Mouse (Mus musculus): ENCODE measurements around the gene Vegfa. TPM values are rescaled to one million over a fixed set of nuclear protein-coding genes. Genes with fewer than 3 reads are reported as not detected.
A peak's percentile ranks its signal among the peaks of the same experiment; 100 is the strongest.

Vegfa gene
- polyA plus RNA-seq, 1 experiment from 2014 or later, result 5.7 TPM

- H3K4me1 ChIP-seq, result 0 out of 2 replicates have a peak, but pooled peaks cover 2% of the 10 kb centered on the region
- no peaks in the 10 kb centered on the region for H3K9me3 ChIP-seq
- H3K9ac ChIP-seq, result no peak overlapping the region
- H3K4me3 ChIP-seq (replicated peaks), result no peak overlapping the region
- H3K27me3 ChIP-seq (replicated peaks), result no peaks in the 10 kb centered on the region
- H3K4me2 ChIP-seq, result no peak overlapping the region
- WGBS, result 58% methylated on average over 1 of the region's 1 CpGs
- no peak overlapping the region for H3K27ac ChIP-seq
- no peak for ATAC-seq (ENCODE audit: insufficient read depth, low FRiP score, low read depth)
- no peaks in the 10 kb centered on the region for H3K36me3 ChIP-seq
Measured at GRCm38 (mm10) chr17:45981841-45982240, 50.3 kb downstream of the Vegfa start.

- no peak overlapping the region for H3K4me2 ChIP-seq
- WGBS, result 64% methylated on average over 10 of the region's 10 CpGs
- H3K4me3 ChIP-seq (replicated peaks), result no peak overlapping the region
- H3K36me3 ChIP-seq, result no peaks in the 10 kb centered on the region
- H3K4me1 ChIP-seq, result 0 out of 2 replicates have a peak, but pooled peaks cover 5% of the 10 kb centered on the region
- no peak overlapping the region for H3K9ac ChIP-seq
- H3K9me3 ChIP-seq, result no peaks in the 10 kb centered on the region
- no peaks in the 10 kb centered on the region for H3K27me3 ChIP-seq (replicated peaks)
- H3K27ac ChIP-seq, result no peak overlapping the region
- peak; percentile 20; the same call in 1 of the 2 replicates for ATAC-seq (ENCODE audit: insufficient read depth, low FRiP score, low read depth)
Measured at GRCm38 (mm10) chr17:45979025-45979805, 53.0 kb downstream of the Vegfa start.

- Histone ChIP-seq H3K4me3 (replicated peaks) (no peak overlapping the region), H3K4me2 (no peak overlapping the region), H3K9me3 (no peaks in the 10 kb centered on the region), H3K9ac (no peak overlapping the region), H3K4me1 (peaks cover 29% of the 10 kb centered on the region), H3K27me3 (replicated peaks) (no peaks in the 10 kb centered on the region), H3K36me3 (no peaks in the 10 kb centered on the region), H3K27ac (no peak overlapping the region)
- WGBS, result 47% methylated on average over 7 of the region's 7 CpGs
- ATAC-seq (ENCODE audit: insufficient read depth, low FRiP score, low read depth), result no peak
Measured at GRCm38 (mm10) chr17:45974461-45974860, 57.7 kb downstream of the Vegfa start.

- 54% methylated on average over 7 of the region's 7 CpGs for WGBS
- Histone ChIP-seq H3K36me3 (no peaks in the 10 kb centered on the region), H3K9me3 (no peaks in the 10 kb centered on the region), H3K4me2 (0 out of 2 replicates have a peak overlapping the region, but pooled peaks have one; percentile 10), H3K4me3 (replicated peaks) (no peak overlapping the region), H3K27ac (peak overlapping the region; percentile 81), H3K9ac (no peak overlapping the region), H3K27me3 (replicated peaks) (no peaks in the 10 kb centered on the region), H3K4me1 (peaks cover 26% of the 10 kb centered on the region)
- peak; percentile 87 for ATAC-seq (ENCODE audit: insufficient read depth, low FRiP score, low read depth)
Measured at GRCm38 (mm10) chr17:45973214-45973613, 59.0 kb downstream of the Vegfa start.

- no peaks in the 10 kb centered on the region for H3K9me3 ChIP-seq
- H3K27ac ChIP-seq, result peak overlapping the region; percentile 81
- whole genome bisulfite sequencing, result 65% methylated on average over 7 of the region's 7 CpGs
- H3K36me3 ChIP-seq, result no peaks in the 10 kb centered on the region
- H3K4me1 ChIP-seq, result peaks cover 26% of the 10 kb centered on the region
- no peak overlapping the region for H3K9ac ChIP-seq
- ATAC-seq (ENCODE audit: insufficient read depth, low FRiP score, low read depth), result peak; percentile 25; the same call in 1 of the 2 replicates
- H3K4me3 ChIP-seq (replicated peaks), result no peak overlapping the region
- H3K27me3 ChIP-seq (replicated peaks), result no peaks in the 10 kb centered on the region
- no peak overlapping the region for H3K4me2 ChIP-seq
Measured at GRCm38 (mm10) chr17:45972405-45972804, 59.8 kb downstream of the Vegfa start.

GRCm38 (mm10) chr17:45971800-45972199, 60.4 kb downstream of the Vegfa start:
- Histone ChIP-seq H3K4me1 (peaks cover 26% of the 10 kb centered on the region), H3K27ac (peak overlapping the region; percentile 42), H3K9ac (no peak overlapping the region), H3K36me3 (no peaks in the 10 kb centered on the region), H3K9me3 (no peaks in the 10 kb centered on the region), H3K4me2 (no peak overlapping the region), H3K27me3 (replicated peaks) (no peaks in the 10 kb centered on the region), H3K4me3 (replicated peaks) (no peak overlapping the region)
- WGBS, result 85% methylated on average over 6 of the region's 6 CpGs
- ATAC-seq (ENCODE audit: insufficient read depth, low FRiP score, low read depth), result no peak

- H3K9ac ChIP-seq, result no peak overlapping the region
- H3K4me3 ChIP-seq (replicated peaks), result no peak overlapping the region
- no peaks in the 10 kb centered on the region for H3K9me3 ChIP-seq
- no peaks in the 10 kb centered on the region for H3K27me3 ChIP-seq (replicated peaks)
- H3K36me3 ChIP-seq, result no peaks in the 10 kb centered on the region
- WGBS, result 66% methylated on average over 17 of the region's 17 CpGs
- H3K4me1 ChIP-seq, result peaks cover 26% of the 10 kb centered on the region
- H3K4me2 ChIP-seq, result no peak overlapping the region
- no peak for ATAC-seq (ENCODE audit: insufficient read depth, low FRiP score, low read depth)
- H3K27ac ChIP-seq, result 0 out of 2 replicates have a peak overlapping the region, but pooled peaks have one; percentile 1
Measured at GRCm38 (mm10) chr17:45970741-45971550, 61.2 kb downstream of the Vegfa start.

GRCm38 (mm10) chr17:45969596-45969995, 62.6 kb downstream of the Vegfa start:
- 62% methylated on average over 8 of the region's 8 CpGs for WGBS
- Histone ChIP-seq H3K4me2 (no peak overlapping the region), H3K27ac (0 out of 2 replicates have a peak overlapping the region, but pooled peaks have one; percentile 11), H3K36me3 (no peaks in the 10 kb centered on the region), H3K4me1 (peaks cover 37% of the 10 kb centered on the region), H3K9me3 (no peaks in the 10 kb centered on the region), H3K4me3 (replicated peaks) (no peak overlapping the region), H3K27me3 (replicated peaks) (no peaks in the 10 kb centered on the region), H3K9ac (no peak overlapping the region)
- ATAC-seq (ENCODE audit: insufficient read depth, low FRiP score, low read depth), result no peak

- Histone ChIP-seq H3K27me3 (replicated peaks) (no peaks in the 10 kb centered on the region), H3K36me3 (no peaks in the 10 kb centered on the region), H3K4me3 (replicated peaks) (no peak overlapping the region), H3K9ac (no peak overlapping the region), H3K4me2 (no peak overlapping the region), H3K4me1 (peaks cover 38% of the 10 kb centered on the region; the same call in 1 of the 2 replicates), H3K9me3 (no peaks in the 10 kb centered on the region), H3K27ac (no peak overlapping the region)
- ATAC-seq (ENCODE audit: insufficient read depth, low FRiP score, low read depth), result no peak
- 82% methylated on average over 11 of the region's 11 CpGs for WGBS
Measured at GRCm38 (mm10) chr17:45968341-45968740, 63.8 kb downstream of the Vegfa start.

Other genes starting within 250 kb of the Vegfa start
- gene Mrps18a, start 78.6 kb upstream of the Vegfa start, polyA plus RNA-seq (2015; fragmentation: Nextera tagmentation; extraction: Ambion mirVana), result 128 and 137 TPM in 2 replicates
- gene Rsph9, start 111.8 kb upstream of the Vegfa start, polyA plus RNA-seq (2015; fragmentation: Nextera tagmentation; extraction: Ambion mirVana), result 8.7 and 11.6 TPM in 2 replicates
- 32.9 and 33.3 TPM in 2 replicates for gene Mad2l1bp, start 121.2 kb upstream of the Vegfa start, polyA plus RNA-seq (2015; fragmentation: Nextera tagmentation; extraction: Ambion mirVana)
- gene Gtpbp2, start 128.7 kb upstream of the Vegfa start, polyA plus RNA-seq (2015; fragmentation: Nextera tagmentation; extraction: Ambion mirVana), result 34.7 and 35.8 TPM in 2 replicates
- gene Polh, start 170.3 kb upstream of the Vegfa start, polyA plus RNA-seq (2015; fragmentation: Nextera tagmentation; extraction: Ambion mirVana), result 15.3 and 15.4 TPM in 2 replicates
- 30.1 and 33.3 TPM in 2 replicates for gene Xpo5, start 170.4 kb upstream of the Vegfa start, polyA plus RNA-seq (2015; fragmentation: Nextera tagmentation; extraction: Ambion mirVana)
- gene Polr1c, start 215.7 kb upstream of the Vegfa start, polyA plus RNA-seq (2015; fragmentation: Nextera tagmentation; extraction: Ambion mirVana), result 77.4 and 79.8 TPM in 2 replicates
- 98.2 and 104 TPM in 2 replicates for gene Yipf3, start 215.7 kb upstream of the Vegfa start, polyA plus RNA-seq (2015; fragmentation: Nextera tagmentation; extraction: Ambion mirVana)
- 0.58 and 1.1 TPM in 2 replicates for gene Lrrc73, start 221.2 kb upstream of the Vegfa start, polyA plus RNA-seq (2015; fragmentation: Nextera tagmentation; extraction: Ambion mirVana)